Mouse (Mus musculus): ENCODE measurements around the gene Gm6377.

- TF ChIP-seq POLR2A (IDR thresholded peaks at IDR 0.05; ENCODE audit: low read depth, low read length): no peak
- TF ChIP-seq CTCF (conservative IDR thresholded peaks at IDR 0.05; ENCODE audit: insufficient read depth, insufficient read length, low read depth, low read length): no peak
Observed at GRCm38 (mm10) chrX:109191436-109191835, 5.1 kb upstream of the Gm6377 start.
